Mouse (Mus musculus) WW6 (cell line): ENCODE measurements around the gene Vav3.

Experiments used
- DNase-seq: peaks from one replicate; pipeline ENCODE4 v3.0.0-alpha.2; 2013; ENCODE audit warnings: low read depth, low spot score

Gene Vav3

GRCm38 (mm10) chr3:109683608-109684295 lies 343.3 kb downstream of the Vav3 start:
- DNase-seq: no peak

GRCm38 (mm10) chr3:109690566-109690965 lies 350.1 kb downstream of the Vav3 start:
- no peak for DNase-seq

- DNase-seq: no peak
Measured at GRCm38 (mm10) chr3:109692613-109693012, 352.2 kb downstream of the Vav3 start.

GRCm38 (mm10) chr3:109701301-109701700 lies 360.8 kb downstream of the Vav3 start:
- DNase-seq: no peak

GRCm38 (mm10) chr3:109707786-109708460 lies 367.5 kb downstream of the Vav3 start:
- no peak for DNase-seq

GRCm38 (mm10) chr3:109711751-109712150 lies 371.3 kb downstream of the Vav3 start:
- no peak for DNase-seq

GRCm38 (mm10) chr3:109714476-109714875 lies 374.0 kb downstream of the Vav3 start:
- no peak for DNase-seq

- no peak for DNase-seq
Measured at GRCm38 (mm10) chr3:109721753-109722152, 381.3 kb downstream of the Vav3 start.

- no peak for DNase-seq
Measured at GRCm38 (mm10) chr3:109726776-109727175, 386.3 kb downstream of the Vav3 start.

- no peak for DNase-seq
Measured at GRCm38 (mm10) chr3:109731592-109732230, 391.3 kb downstream of the Vav3 start.

- DNase-seq: no peak
Measured at GRCm38 (mm10) chr3:109732327-109733182, 392.1 kb downstream of the Vav3 start.
